8 mouse cellular contexts compared by ENCODE assay signal in genomic region chr12:79752189-79752588, GRCm38 (mm10).
DNase-seq lines count a peak whose midpoint lies in the region; ATAC-seq and TF ChIP-seq lines count a peak whose summit lies in the region.
"Had no signal": no experiment of that assay in that cellular context is flagged by ENCODE, and none has a peak within 500 bp of the region (broad histone marks: within the 10 kb centered on the region; RNA-seq: fewer than 3 reads in every experiment).

No protein-coding gene starts in this region.

- H3K4me2 ChIP-seq in lung, embryonic 16.5 days (ENCODE audit: low read depth, low read length) = no peak overlapping the region
- H3K4me2 ChIP-seq in hindbrain, embryonic 11.5 days (replicated peaks; ENCODE audit: low read depth, low read length) = no peak overlapping the region
- no peak overlapping the region for H3K4me2 ChIP-seq in stomach, postnatal 0 days (replicated peaks; ENCODE audit: low read depth)

- DNase-seq in lung, postnatal 36 days = no peak
- DNase-seq in hindbrain, embryonic 11.5 days (ENCODE audit: low spot score) = no peak
- peak; percentile 23 to 66 for DNase-seq in kidney, postnatal 25 days
- no peak for DNase-seq in stomach, postnatal 0 days (ENCODE audit: low spot score)
- no peak for DNase-seq in spleen, postnatal 36 days (ENCODE audit: low spot score in 2 of 2)
- no peak for DNase-seq in gastrocnemius, postnatal 25 days

- no peak overlapping the region for H3K4me3 ChIP-seq in lung, embryonic 16.5 days (ENCODE audit: low read length)
- no peak overlapping the region for H3K4me3 ChIP-seq in hindbrain, embryonic 11.5 days (ENCODE audit: low read depth, low read length)
- no peak overlapping the region for H3K4me3 ChIP-seq in stomach, postnatal 0 days (ENCODE audit: low read depth, low read length)

- no peaks in the 10 kb centered on the region for H3K36me3 ChIP-seq in lung, embryonic 16.5 days (ENCODE audit: control insufficient read depth, insufficient read depth, low read length)
- H3K36me3 ChIP-seq in hindbrain, embryonic 11.5 days (ENCODE audit: control insufficient read depth, insufficient read depth, low read length) = no peaks in the 10 kb centered on the region
- no peaks in the 10 kb centered on the region for H3K36me3 ChIP-seq in stomach, postnatal 0 days (ENCODE audit: control insufficient read depth, insufficient read depth, low read length)

- ATAC-seq in lung, embryonic 16.5 days (ENCODE audit: low read depth) = no peak
- ATAC-seq in hindbrain, embryonic 11.5 days (ENCODE audit: low FRiP score) = no peak
- no peak for ATAC-seq in stomach, postnatal 0 days (ENCODE audit: low FRiP score, low TSS enrichment)
- ATAC-seq: liver, postnatal 0 days had no signal

- no peaks in the 10 kb centered on the region for H3K9me3 ChIP-seq in lung, embryonic 16.5 days (ENCODE audit: control insufficient read depth, low read length)
- H3K9me3 ChIP-seq in hindbrain, embryonic 11.5 days (ENCODE audit: control insufficient read depth, low read length) = no peaks in the 10 kb centered on the region
- H3K9me3 ChIP-seq in stomach, postnatal 0 days (ENCODE audit: control insufficient read depth, low read length) = no peaks in the 10 kb centered on the region

- no peaks in the 10 kb centered on the region for H3K27me3 ChIP-seq in lung, embryonic 16.5 days (ENCODE audit: control insufficient read depth, insufficient read depth, low read depth, low read length)
- H3K27me3 ChIP-seq in hindbrain, embryonic 11.5 days (ENCODE audit: control insufficient read depth, insufficient read depth, low read length) = no peaks in the 10 kb centered on the region
- H3K27me3 ChIP-seq in stomach, postnatal 0 days (ENCODE audit: control insufficient read depth, insufficient read depth, low read length) = no peaks in the 10 kb centered on the region

- H3K9ac ChIP-seq in lung, embryonic 16.5 days (ENCODE audit: low read length) = peak overlapping the region; percentile 31; the same call in 1 of the 2 replicates
- H3K9ac ChIP-seq in hindbrain, embryonic 11.5 days (ENCODE audit: low read depth, low read length) = no peak overlapping the region
- H3K9ac ChIP-seq in stomach, postnatal 0 days (ENCODE audit: low read length) = no peak overlapping the region
- H3K9ac ChIP-seq: liver, postnatal 0 days had no signal

- WGBS in lung, embryonic 16.5 days = 51% methylated on average over 5 of the region's 5 CpGs
- WGBS in hindbrain, embryonic 11.5 days = 5% methylated on average over 5 of the region's 5 CpGs
- 38% methylated on average over 5 of the region's 5 CpGs for WGBS in stomach, postnatal 0 days

- H3K4me1 ChIP-seq in lung, embryonic 16.5 days (replicated peaks; ENCODE audit: control insufficient read depth, insufficient read depth, low read length) = peaks cover 53% of the 10 kb centered on the region
- H3K4me1 ChIP-seq in hindbrain, embryonic 11.5 days (replicated peaks; ENCODE audit: control insufficient read depth, insufficient read depth, low read length) = peaks cover 23% of the 10 kb centered on the region
- peaks cover 20% of the 10 kb centered on the region for H3K4me1 ChIP-seq in stomach, postnatal 0 days (replicated peaks; ENCODE audit: control insufficient read depth, insufficient read depth)

- no peak for TF ChIP-seq CTCF in stomach, postnatal 0 days (IDR thresholded peaks at IDR 0.05; ENCODE audit: low read depth)

- peak overlapping the region; percentile 58 for H3K27ac ChIP-seq in lung, embryonic 16.5 days (ENCODE audit: low read length)
- H3K27ac ChIP-seq in hindbrain, embryonic 11.5 days (ENCODE audit: low read depth, low read length) = peak overlapping the region; percentile 72
- H3K27ac ChIP-seq in stomach, postnatal 0 days (replicated peaks) = peak overlapping the region; percentile 37

- no peak for TF ChIP-seq EP300 in stomach, postnatal 0 days (optimal IDR thresholded peaks at IDR 0.05)

Comparison
In these comparisons a context has a peak if more than half of its experiments do, and no peak if none do; other contexts are left out.
1. DNase-seq: peak in kidney, postnatal 25 days (2 of 2); none in lung, postnatal 36 days (single experiment), hindbrain, embryonic 11.5 days (single experiment), stomach, postnatal 0 days (single experiment), spleen, postnatal 36 days (0 of 2) and gastrocnemius, postnatal 25 days (single experiment).
2. Peak in every context shown above with its lines, with median percentiles within 50 percentile points of each other: H3K27ac ChIP-seq.